Mouse (Mus musculus): ENCODE measurements around the gene Gm5269. TPM values are rescaled to one million over a fixed set of nuclear protein-coding genes. Genes with fewer than 3 reads are reported as not detected.

Gm5269 gene
- total and polyA plus RNA-seq, 2 experiments, result not detected

DNA sequence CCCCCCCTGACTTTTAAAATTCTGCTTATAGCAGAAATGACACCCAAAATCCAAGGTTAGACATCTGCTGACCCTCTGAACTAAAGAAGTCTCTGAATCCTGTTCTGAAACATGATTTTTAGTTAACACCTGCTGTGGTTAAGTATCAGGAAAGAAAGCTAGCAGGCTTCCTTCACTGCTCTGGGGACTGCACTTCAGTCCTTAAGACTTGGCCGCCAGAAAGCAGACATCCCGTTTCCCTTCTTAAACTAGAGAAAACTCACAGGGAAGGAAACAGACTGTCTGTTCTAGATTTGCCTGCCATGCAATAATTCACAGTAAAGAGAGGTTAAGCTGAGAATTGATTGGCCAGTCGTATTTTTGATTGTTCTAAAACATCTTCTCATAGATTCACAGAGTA lies 26.1 kb upstream of the Gm5269 start:
- DNase-seq (ENCODE audit: extremely low read depth, low read depth, low spot score), result no peak
- Histone ChIP-seq H3K4me3 (ENCODE audit: insufficient read depth, low read depth, low read length) (no peak overlapping the region), H3K36me3 (ENCODE audit: control insufficient read depth, insufficient read depth, low read length) (peaks cover 70% of the 10 kb centered on the region), H3K79me2 (ENCODE audit: control insufficient read depth, insufficient read depth, low read length) (peaks cover 6% of the 10 kb centered on the region; the same call in 1 of the 2 replicates), H3K4me1 (ENCODE audit: control insufficient read depth, insufficient read depth, low read length) (peaks cover 17% of the 10 kb centered on the region), H3K27ac (replicated peaks; ENCODE audit: insufficient read depth, low read depth, low read length) (no peak overlapping the region), H3K27me3 (ENCODE audit: control insufficient read depth, insufficient read depth, low read length) (no peaks in the 10 kb centered on the region), H3K9ac (ENCODE audit: low read depth, low read length) (no peak overlapping the region)
- no peak for TF ChIP-seq POLR2A (IDR thresholded peaks at IDR 0.05; ENCODE audit: extremely low read depth, insufficient read depth, low read length)
- 71% methylated on average over 3 of the region's 3 CpGs for WGBS

DNA sequence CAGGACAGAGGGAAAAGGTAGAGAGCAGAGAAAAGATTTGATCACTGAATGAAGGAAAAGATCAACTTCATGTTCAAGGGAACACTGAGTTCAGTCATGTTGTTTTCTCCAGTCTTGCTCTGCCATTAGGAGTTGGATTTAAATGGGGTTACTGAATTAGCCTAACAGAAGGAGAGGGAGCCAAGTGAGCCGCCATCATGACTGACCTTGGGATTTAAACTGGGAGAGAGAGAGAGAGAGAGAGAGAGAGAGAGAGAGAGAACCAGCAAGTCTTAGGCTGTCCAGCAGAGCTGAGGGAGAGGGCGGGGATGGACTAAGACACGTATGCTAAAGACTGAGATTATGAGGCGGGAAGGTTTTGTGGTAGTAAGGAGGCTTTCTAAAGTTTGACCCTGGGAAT lies 24.2 kb upstream of the Gm5269 start:
- peaks cover 7% of the 10 kb centered on the region for H3K4me1 ChIP-seq (ENCODE audit: control insufficient read depth, insufficient read depth, low read length)
- peaks cover 76% of the 10 kb centered on the region for H3K36me3 ChIP-seq (ENCODE audit: control insufficient read depth, insufficient read depth, low read length)
- DNase-seq (ENCODE audit: extremely low read depth, low read depth, low spot score), result no peak
- H3K79me2 ChIP-seq (ENCODE audit: control insufficient read depth, insufficient read depth, low read length), result peaks cover 3% of the 10 kb centered on the region; the same call in 1 of the 2 replicates
- WGBS, result 95% methylated on average over 4 of the region's 4 CpGs
- no peak for TF ChIP-seq POLR2A (IDR thresholded peaks at IDR 0.05; ENCODE audit: extremely low read depth, insufficient read depth, low read length)
- no peak for TF ChIP-seq CTCF (IDR thresholded peaks at IDR 0.05; ENCODE audit: low read depth, low read length)
- H3K27ac ChIP-seq (replicated peaks; ENCODE audit: insufficient read depth, low read depth, low read length), result no peak overlapping the region
- H3K9ac ChIP-seq (ENCODE audit: low read depth, low read length), result no peak overlapping the region
- H3K27me3 ChIP-seq (ENCODE audit: control insufficient read depth, insufficient read depth, low read length), result no peaks in the 10 kb centered on the region
- no peak overlapping the region for H3K4me3 ChIP-seq (ENCODE audit: insufficient read depth, low read depth, low read length)

DNA sequence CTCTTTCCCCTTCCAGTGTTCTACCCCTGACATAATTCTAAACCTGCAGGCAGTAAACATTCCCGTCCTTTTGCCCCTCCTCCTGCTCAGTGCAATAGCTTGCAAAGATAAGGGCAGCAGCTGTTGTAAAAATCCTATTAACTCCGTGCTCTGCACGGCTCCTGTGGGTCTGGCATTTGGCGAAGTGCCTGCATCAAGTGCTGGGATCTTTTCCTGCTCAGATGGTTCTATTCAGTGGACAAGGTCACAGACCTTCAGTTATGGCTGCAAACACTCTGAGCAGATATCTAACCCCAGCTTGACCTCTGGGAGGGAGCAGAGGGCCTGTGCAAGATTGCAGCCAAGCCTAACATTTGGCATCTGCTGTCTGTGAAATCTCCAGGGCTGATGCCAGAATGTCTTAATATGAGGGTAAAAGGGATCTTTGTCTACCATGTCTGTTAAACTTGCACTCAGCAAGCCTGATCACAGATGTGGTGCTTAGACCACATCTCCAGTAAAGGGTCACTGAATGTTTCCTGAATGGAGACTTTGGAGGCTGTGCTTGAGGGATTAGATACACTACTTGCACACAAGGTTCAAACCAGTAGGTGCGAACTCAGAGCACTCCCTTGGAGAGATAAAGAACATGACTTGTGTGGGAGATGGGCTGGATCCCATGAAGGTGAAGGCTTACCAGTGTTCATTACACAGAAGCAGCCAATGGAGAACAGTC lies 15.2 kb upstream of the Gm5269 start:
- WGBS, result 12% methylated on average over 5 of the region's 5 CpGs
- peak; percentile 100 for DNase-seq (ENCODE audit: extremely low read depth, low read depth, low spot score)
- H3K9ac ChIP-seq (ENCODE audit: low read depth, low read length), result no peak overlapping the region
- H3K79me2 ChIP-seq (ENCODE audit: control insufficient read depth, insufficient read depth, low read length), result no peaks in the 10 kb centered on the region
- H3K36me3 ChIP-seq (ENCODE audit: control insufficient read depth, insufficient read depth, low read length), result peaks cover 24% of the 10 kb centered on the region
- H3K27ac ChIP-seq (replicated peaks; ENCODE audit: insufficient read depth, low read depth, low read length), result peak overlapping the region; percentile 72
- TF ChIP-seq CTCF (IDR thresholded peaks at IDR 0.05; ENCODE audit: low read depth, low read length) (no peak), POLR2A (IDR thresholded peaks at IDR 0.05; ENCODE audit: extremely low read depth, insufficient read depth, low read length) (no peak)
- no peaks in the 10 kb centered on the region for H3K27me3 ChIP-seq (ENCODE audit: control insufficient read depth, insufficient read depth, low read length)
- H3K4me1 ChIP-seq (ENCODE audit: control insufficient read depth, insufficient read depth, low read length), result peaks cover 12% of the 10 kb centered on the region
- H3K4me3 ChIP-seq (ENCODE audit: insufficient read depth, low read depth, low read length), result no peak overlapping the region

DNA sequence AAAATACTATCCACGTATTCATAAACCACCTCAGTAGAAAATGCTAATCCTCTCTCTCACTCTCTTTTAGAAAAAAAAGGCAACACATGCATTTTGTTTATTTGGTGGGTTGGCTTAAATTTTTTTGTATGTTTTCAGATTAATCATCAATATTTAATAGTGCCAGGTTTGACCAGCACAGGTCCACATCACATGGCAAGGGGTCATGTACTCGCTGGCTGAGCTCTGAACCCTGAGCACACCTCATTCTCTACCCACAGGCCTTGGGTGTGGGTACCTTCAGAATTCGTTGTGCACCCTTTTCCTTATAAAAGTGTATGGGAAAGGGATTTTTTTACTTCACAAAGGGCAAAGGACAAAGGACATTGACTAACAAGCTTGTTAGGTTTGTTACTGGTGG lies 14.1 kb upstream of the Gm5269 start:
- no peak for TF ChIP-seq POLR2A (IDR thresholded peaks at IDR 0.05; ENCODE audit: extremely low read depth, insufficient read depth, low read length)
- TF ChIP-seq CTCF (IDR thresholded peaks at IDR 0.05; ENCODE audit: low read depth, low read length), result no peak
- no peak overlapping the region for H3K4me3 ChIP-seq (ENCODE audit: insufficient read depth, low read depth, low read length)
- no peaks in the 10 kb centered on the region for H3K27me3 ChIP-seq (ENCODE audit: control insufficient read depth, insufficient read depth, low read length)
- H3K36me3 ChIP-seq (ENCODE audit: control insufficient read depth, insufficient read depth, low read length), result peaks cover 15% of the 10 kb centered on the region
- DNase-seq (ENCODE audit: extremely low read depth, low read depth, low spot score), result peak; percentile 93
- H3K79me2 ChIP-seq (ENCODE audit: control insufficient read depth, insufficient read depth, low read length), result no peaks in the 10 kb centered on the region
- H3K4me1 ChIP-seq (ENCODE audit: control insufficient read depth, insufficient read depth, low read length), result peaks cover 12% of the 10 kb centered on the region
- 21% methylated on average over 3 of the region's 3 CpGs for WGBS
- peak overlapping the region; percentile 31; the same call in 1 of the 2 replicates for H3K27ac ChIP-seq (replicated peaks; ENCODE audit: insufficient read depth, low read depth, low read length)
- no peak overlapping the region for H3K9ac ChIP-seq (ENCODE audit: low read depth, low read length)

DNA sequence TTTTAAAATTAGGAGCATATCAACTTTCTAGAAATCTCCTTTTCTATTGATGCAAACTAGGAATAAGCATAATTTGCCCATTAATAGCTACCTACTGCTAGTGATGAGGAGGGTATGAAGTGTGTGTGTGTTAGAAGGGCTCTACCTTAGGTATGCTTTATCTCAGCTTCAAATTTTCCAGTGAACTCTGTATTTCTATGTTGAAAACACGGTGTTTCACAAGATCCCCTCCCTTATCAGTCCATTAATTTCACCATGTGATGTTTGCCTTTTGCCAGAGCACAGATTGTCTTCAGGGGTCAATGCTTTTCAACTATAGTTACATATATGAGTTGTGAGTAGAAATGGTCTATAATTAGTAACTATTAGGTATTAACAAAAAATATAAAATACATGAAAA lies 8.0 kb upstream of the Gm5269 start:
- H3K27me3 ChIP-seq (ENCODE audit: control insufficient read depth, insufficient read depth, low read length), result no peaks in the 10 kb centered on the region
- H3K9ac ChIP-seq (ENCODE audit: low read depth, low read length), result no peak overlapping the region
- H3K4me3 ChIP-seq (ENCODE audit: insufficient read depth, low read depth, low read length), result no peak overlapping the region
- TF ChIP-seq POLR2A (IDR thresholded peaks at IDR 0.05; ENCODE audit: extremely low read depth, insufficient read depth, low read length) (no peak), CTCF (IDR thresholded peaks at IDR 0.05; ENCODE audit: low read depth, low read length) (no peak)
- H3K27ac ChIP-seq (replicated peaks; ENCODE audit: insufficient read depth, low read depth, low read length), result no peak overlapping the region
- peaks cover 6% of the 10 kb centered on the region; the same call in 1 of the 2 replicates for H3K4me1 ChIP-seq (ENCODE audit: control insufficient read depth, insufficient read depth, low read length)
- 5% methylated on average over 1 of the region's 1 CpGs for WGBS
- no peaks in the 10 kb centered on the region for H3K36me3 ChIP-seq (ENCODE audit: control insufficient read depth, insufficient read depth, low read length)
- DNase-seq (ENCODE audit: extremely low read depth, low read depth, low spot score), result peak; percentile 93
- H3K79me2 ChIP-seq (ENCODE audit: control insufficient read depth, insufficient read depth, low read length), result no peaks in the 10 kb centered on the region

Data from liver, adult 2 months (tissue).